Mouse (Mus musculus) heart, adult 2 months (tissue): ENCODE data around the gene Dmbt1.

ENCODE experiments used
- CTCF ChIP-seq: fragments of 200-600 bp; IDR thresholded peaks from 2 replicates; pipeline ENCODE4 v1.8.1; 2022; ENCODE audit warnings: antibody characterized with exemption, mild to moderate bottlenecking, moderate library complexity
- POLR2A ChIP-seq: fragments of 200-500 bp; IDR thresholded peaks from 2 replicates; pipeline ENCODE4 v1.6.1; 2011; ENCODE audit warnings: mild to moderate bottlenecking, low read depth, low read length, control low read depth; ENCODE audit not compliant: insufficient read depth

GRCm38 (mm10) chr7:131054808-131055370 is 23.0 kb downstream of the Dmbt1 start:
- TF ChIP-seq POLR2A (no peak), CTCF (peak; percentile 48)
